Mouse (Mus musculus): ENCODE data around the gene Cdkn1a. TPM values are rescaled to one million over a fixed set of nuclear protein-coding genes. Genes with fewer than 3 reads are reported as not detected.

Cdkn1a gene
- polyA plus RNA-seq, 1 experiment from 2014 or later, result 16.5 TPM

DNA sequence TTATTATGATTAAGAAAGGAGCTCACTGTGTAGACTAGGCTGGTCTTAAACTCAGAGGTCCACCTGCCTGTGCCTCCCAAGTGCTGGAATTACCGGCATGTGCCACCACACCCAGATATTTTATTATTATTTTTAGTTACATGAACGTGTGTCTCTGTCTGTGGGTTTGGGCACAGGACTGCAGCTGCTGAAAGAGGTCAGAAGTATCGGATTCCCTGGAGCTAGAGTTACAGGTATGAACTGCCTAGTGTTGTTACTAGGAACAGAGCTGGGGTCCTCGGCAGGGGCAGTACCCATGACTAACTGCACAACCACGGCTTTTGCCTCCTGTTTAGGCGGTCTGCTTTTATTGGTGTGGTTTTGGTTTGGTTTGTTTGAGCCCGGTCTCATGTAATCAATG lies 34.6 kb upstream of the Cdkn1a start:
- H3K9ac ChIP-seq (ENCODE audit: low read depth, low read length), result no peak overlapping the region

GRCm38 (mm10) chr17:29056699-29057151 lies 34.1 kb upstream of the Cdkn1a start:
- 7% methylated on average over 8 of the region's 8 CpGs for WGBS (ENCODE audit: insufficient replicate concordance)
- Histone ChIP-seq H3K36me3 (ENCODE audit: control insufficient read depth, insufficient read depth) (no peaks in the 10 kb centered on the region), H3K9me3 (replicated peaks; ENCODE audit: control insufficient read depth, low read length) (no peaks in the 10 kb centered on the region), H3K4me2 (ENCODE audit: low read depth, low read length) (no peak overlapping the region), H3K27me3 (ENCODE audit: control insufficient read depth, insufficient read depth, low read depth, low read length) (no peaks in the 10 kb centered on the region), H3K27ac (ENCODE audit: low read length) (no peak overlapping the region), H3K4me1 (ENCODE audit: control insufficient read depth, low read depth, low read length) (peaks cover 3% of the 10 kb centered on the region; the same call in 1 of the 2 replicates), H3K4me3 (ENCODE audit: low read depth, low read length) (no peak overlapping the region), H3K9ac (ENCODE audit: low read depth, low read length) (no peak overlapping the region)
- ATAC-seq (ENCODE audit: low read depth), result no peak

More for the DNA sequence above, 34.6 kb upstream of the Cdkn1a start:
- no peaks in the 10 kb centered on the region for H3K27me3 ChIP-seq (ENCODE audit: control insufficient read depth, insufficient read depth, low read depth, low read length)
- H3K4me3 ChIP-seq (ENCODE audit: low read depth, low read length), result no peak overlapping the region
- peaks cover 3% of the 10 kb centered on the region; the same call in 1 of the 2 replicates for H3K4me1 ChIP-seq (ENCODE audit: control insufficient read depth, low read depth, low read length)
- H3K36me3 ChIP-seq (ENCODE audit: control insufficient read depth, insufficient read depth), result no peaks in the 10 kb centered on the region
- 22% methylated on average over 7 of the region's 7 CpGs for WGBS (ENCODE audit: insufficient replicate concordance)
- no peaks in the 10 kb centered on the region for H3K9me3 ChIP-seq (replicated peaks; ENCODE audit: control insufficient read depth, low read length)
- ATAC-seq (ENCODE audit: low read depth), result no peak
- H3K4me2 ChIP-seq (ENCODE audit: low read depth, low read length), result no peak overlapping the region
- no peak overlapping the region for H3K27ac ChIP-seq (ENCODE audit: low read length)

GRCm38 (mm10) chr17:29057361-29057890 lies 33.4 kb upstream of the Cdkn1a start:
- 62% methylated on average over 11 of the region's 11 CpGs for WGBS (ENCODE audit: insufficient replicate concordance)
- Histone ChIP-seq H3K9me3 (replicated peaks; ENCODE audit: control insufficient read depth, low read length) (no peaks in the 10 kb centered on the region), H3K9ac (ENCODE audit: low read depth, low read length) (no peak overlapping the region), H3K27ac (ENCODE audit: low read length) (no peak overlapping the region), H3K4me1 (ENCODE audit: control insufficient read depth, low read depth, low read length) (peaks cover 3% of the 10 kb centered on the region), H3K36me3 (ENCODE audit: control insufficient read depth, insufficient read depth) (no peaks in the 10 kb centered on the region), H3K4me3 (ENCODE audit: low read depth, low read length) (no peak overlapping the region), H3K27me3 (ENCODE audit: control insufficient read depth, insufficient read depth, low read depth, low read length) (no peaks in the 10 kb centered on the region), H3K4me2 (ENCODE audit: low read depth, low read length) (no peak overlapping the region)
- ATAC-seq (ENCODE audit: low read depth), result no peak

DNA sequence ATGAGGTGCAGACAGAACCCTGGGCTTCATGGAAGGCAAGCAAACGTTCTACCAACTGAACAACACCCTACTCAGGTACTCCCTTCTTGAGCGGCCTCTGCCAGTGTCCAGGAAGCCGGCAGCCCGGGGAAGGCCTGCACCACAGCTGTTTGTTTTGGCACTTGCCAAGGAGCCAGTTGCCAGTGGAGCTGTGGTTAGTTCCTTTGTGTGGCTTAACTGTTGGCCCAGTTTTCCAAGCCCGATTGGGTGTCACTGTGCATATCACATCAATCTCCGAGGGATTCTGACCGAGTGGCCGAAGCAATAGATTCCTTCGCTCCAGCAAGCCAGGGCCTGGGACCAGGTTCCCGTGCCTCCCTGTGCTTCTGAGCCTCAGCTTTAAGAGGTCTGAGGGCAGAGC lies 32.8 kb upstream of the Cdkn1a start:
- ATAC-seq (ENCODE audit: low read depth), result no peak
- H3K27ac ChIP-seq (ENCODE audit: low read length), result no peak overlapping the region

DNA sequence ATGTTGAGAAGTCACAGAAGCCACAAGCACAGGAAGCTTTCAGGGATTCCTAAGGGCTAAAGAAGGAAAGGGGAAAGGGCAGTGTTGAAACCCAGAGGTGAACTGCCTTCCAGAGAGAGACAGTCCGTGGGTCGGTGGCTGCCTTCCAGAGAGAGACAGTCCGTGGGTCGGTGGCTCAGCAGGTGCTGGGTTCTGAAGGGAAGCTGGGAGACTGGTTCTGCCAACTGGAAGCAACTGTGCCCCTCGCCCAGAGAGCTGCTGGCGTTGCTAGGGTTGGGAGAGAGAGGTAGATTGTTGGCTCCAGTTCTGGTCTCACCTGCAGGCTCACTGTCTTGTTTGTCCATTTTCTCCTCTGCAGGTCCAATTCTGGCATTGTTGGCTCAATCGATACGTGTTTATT lies 32.3 kb upstream of the Cdkn1a start:
- no peaks in the 10 kb centered on the region for H3K27me3 ChIP-seq (ENCODE audit: control insufficient read depth, insufficient read depth, low read depth, low read length)
- no peaks in the 10 kb centered on the region for H3K9me3 ChIP-seq (replicated peaks; ENCODE audit: control insufficient read depth, low read length)
- 42% methylated on average over 8 of the region's 8 CpGs for WGBS (ENCODE audit: insufficient replicate concordance)
- no peaks in the 10 kb centered on the region for H3K36me3 ChIP-seq (ENCODE audit: control insufficient read depth, insufficient read depth)
- no peak overlapping the region for H3K27ac ChIP-seq (ENCODE audit: low read length)
- H3K4me3 ChIP-seq (ENCODE audit: low read depth, low read length), result no peak overlapping the region
- no peak overlapping the region for H3K4me2 ChIP-seq (ENCODE audit: low read depth, low read length)
- H3K4me1 ChIP-seq (ENCODE audit: control insufficient read depth, low read depth, low read length), result peaks cover 3% of the 10 kb centered on the region
- no peak overlapping the region for H3K9ac ChIP-seq (ENCODE audit: low read depth, low read length)
- ATAC-seq (ENCODE audit: low read depth), result no peak

More for the DNA sequence above, 32.8 kb upstream of the Cdkn1a start:
- H3K9me3 ChIP-seq (replicated peaks; ENCODE audit: control insufficient read depth, low read length), result no peaks in the 10 kb centered on the region
- H3K9ac ChIP-seq (ENCODE audit: low read depth, low read length), result no peak overlapping the region
- H3K4me2 ChIP-seq (ENCODE audit: low read depth, low read length), result no peak overlapping the region
- 75% methylated on average over 10 of the region's 10 CpGs for WGBS (ENCODE audit: insufficient replicate concordance)
- no peaks in the 10 kb centered on the region for H3K36me3 ChIP-seq (ENCODE audit: control insufficient read depth, insufficient read depth)
- peaks cover 3% of the 10 kb centered on the region for H3K4me1 ChIP-seq (ENCODE audit: control insufficient read depth, low read depth, low read length)
- no peak overlapping the region for H3K4me3 ChIP-seq (ENCODE audit: low read depth, low read length)
- H3K27me3 ChIP-seq (ENCODE audit: control insufficient read depth, insufficient read depth, low read depth, low read length), result no peaks in the 10 kb centered on the region

DNA sequence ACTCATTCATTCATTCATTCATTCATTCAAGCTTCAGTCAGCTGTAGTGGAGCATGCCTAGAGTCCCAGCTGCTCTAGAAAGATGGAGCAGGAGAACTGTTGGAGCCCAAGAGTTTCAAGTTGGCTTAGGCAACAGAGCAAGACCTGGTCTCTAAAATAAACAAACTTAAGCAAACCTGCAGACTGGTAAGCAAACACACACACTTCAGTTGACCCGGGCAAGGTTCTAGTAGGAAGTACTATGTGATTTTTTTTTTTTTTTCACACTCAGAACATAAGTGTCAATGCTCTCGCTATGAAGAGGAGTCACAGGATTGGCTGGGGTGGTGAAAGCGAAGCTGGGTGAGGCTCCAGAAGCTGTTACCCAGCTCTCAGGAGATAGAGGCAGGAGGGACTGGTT lies 31.2 kb upstream of the Cdkn1a start:
- WGBS (ENCODE audit: insufficient replicate concordance), result 62% methylated on average over 3 of the region's 3 CpGs
- Histone ChIP-seq H3K27ac (ENCODE audit: low read length) (no peak overlapping the region), H3K4me2 (ENCODE audit: low read depth, low read length) (no peak overlapping the region), H3K27me3 (ENCODE audit: control insufficient read depth, insufficient read depth, low read depth, low read length) (no peaks in the 10 kb centered on the region), H3K4me1 (ENCODE audit: control insufficient read depth, low read depth, low read length) (peaks cover 3% of the 10 kb centered on the region), H3K4me3 (ENCODE audit: low read depth, low read length) (no peak overlapping the region), H3K9me3 (replicated peaks; ENCODE audit: control insufficient read depth, low read length) (no peaks in the 10 kb centered on the region), H3K9ac (ENCODE audit: low read depth, low read length) (no peak overlapping the region), H3K36me3 (ENCODE audit: control insufficient read depth, insufficient read depth) (no peaks in the 10 kb centered on the region)
- ATAC-seq (ENCODE audit: low read depth), result no peak

DNA sequence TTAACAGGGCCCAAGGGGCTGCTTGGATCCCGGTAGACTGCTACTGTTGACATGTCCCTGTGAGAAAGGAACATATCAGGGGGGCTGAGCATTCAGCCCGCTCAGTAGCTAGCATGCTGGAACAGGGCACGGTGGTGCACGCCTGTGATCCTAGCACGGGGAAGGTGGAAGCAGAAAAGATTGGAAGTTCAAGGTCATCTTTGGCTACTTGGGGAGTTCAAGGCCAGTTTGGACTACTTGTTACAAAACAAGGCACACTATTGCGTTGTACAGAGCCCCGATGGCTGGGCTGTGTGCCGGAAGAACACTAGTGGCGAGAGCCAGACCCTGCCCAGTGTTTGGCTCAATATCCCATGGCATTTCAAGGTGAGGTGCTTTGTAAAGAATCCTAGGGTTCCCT lies 29.8 kb upstream of the Cdkn1a start:
- ATAC-seq (ENCODE audit: low read depth), result no peak
- H3K4me3 ChIP-seq (ENCODE audit: low read depth, low read length), result no peak overlapping the region
- H3K9me3 ChIP-seq (replicated peaks; ENCODE audit: control insufficient read depth, low read length), result no peaks in the 10 kb centered on the region
- no peak overlapping the region for H3K9ac ChIP-seq (ENCODE audit: low read depth, low read length)
- WGBS (ENCODE audit: insufficient replicate concordance), result 70% methylated on average over 9 of the region's 9 CpGs
- H3K4me1 ChIP-seq (ENCODE audit: control insufficient read depth, low read depth, low read length), result peaks cover 3% of the 10 kb centered on the region
- no peak overlapping the region for H3K4me2 ChIP-seq (ENCODE audit: low read depth, low read length)
- H3K27ac ChIP-seq (ENCODE audit: low read length), result no peak overlapping the region
- H3K27me3 ChIP-seq (ENCODE audit: control insufficient read depth, insufficient read depth, low read depth, low read length), result no peaks in the 10 kb centered on the region
- no peaks in the 10 kb centered on the region for H3K36me3 ChIP-seq (ENCODE audit: control insufficient read depth, insufficient read depth)

- no peak overlapping the region for H3K27ac ChIP-seq (ENCODE audit: low read length)
- H3K9ac ChIP-seq (ENCODE audit: low read depth, low read length), result no peak overlapping the region
- no peaks in the 10 kb centered on the region; the same call in 1 of the 2 replicates for H3K4me1 ChIP-seq (ENCODE audit: control insufficient read depth, low read depth, low read length)
- no peak for ATAC-seq (ENCODE audit: low read depth)
- H3K27me3 ChIP-seq (ENCODE audit: control insufficient read depth, insufficient read depth, low read depth, low read length), result no peaks in the 10 kb centered on the region
- no peaks in the 10 kb centered on the region for H3K36me3 ChIP-seq (ENCODE audit: control insufficient read depth, insufficient read depth)
- H3K9me3 ChIP-seq (replicated peaks; ENCODE audit: control insufficient read depth, low read length), result no peaks in the 10 kb centered on the region
- H3K4me3 ChIP-seq (ENCODE audit: low read depth, low read length), result no peak overlapping the region
- no peak overlapping the region for H3K4me2 ChIP-seq (ENCODE audit: low read depth, low read length)
- WGBS (ENCODE audit: insufficient replicate concordance), result 52% methylated on average over 13 of the region's 13 CpGs
Measured at GRCm38 (mm10) chr17:29062119-29063035, 28.4 kb upstream of the Cdkn1a start.

Measured in liver, embryonic 16.5 days (tissue).